Mouse (Mus musculus): ENCODE measurements at regions not wholly inside any gene's neighbourhood (a gene's known extent, or its start where the extent isn't known, plus 50 kb on each side); places are given as distances from the start of the nearest gene placed in this dataset.

GRCm38 (mm10) chr3:143914341-143915217 is 290.4 kb downstream of the Lmo4 start:
- Histone ChIP-seq H3K36me3 (ENCODE audit: control insufficient read depth, insufficient read depth) (no peaks in the 10 kb centered on the region), H3K4me2 (replicated peaks; ENCODE audit: low read depth) (no peak overlapping the region), H3K27me3 (replicated peaks; ENCODE audit: control insufficient read depth, insufficient read depth, low read length) (no peaks in the 10 kb centered on the region), H3K27ac (ENCODE audit: low read depth, low read length) (no peak overlapping the region), H3K9me3 (ENCODE audit: control insufficient read depth) (no peaks in the 10 kb centered on the region), H3K9ac (ENCODE audit: low read depth, low read length) (no peak overlapping the region), H3K4me3 (ENCODE audit: low read depth, low read length) (no peak overlapping the region), H3K4me1 (replicated peaks; ENCODE audit: control insufficient read depth, insufficient read depth, low read length) (0 out of 2 replicates have a peak, but pooled peaks cover 7% of the 10 kb centered on the region)
- 43% methylated on average over 6 of the region's 6 CpGs for WGBS
- no peak for TF ChIP-seq CTCF (IDR thresholded peaks at IDR 0.05; ENCODE audit: low read depth)
- peak; percentile 68 for ATAC-seq

- no peak overlapping the region for H3K4me3 ChIP-seq (ENCODE audit: low read depth, low read length)
- H3K4me2 ChIP-seq (replicated peaks; ENCODE audit: low read depth): no peak overlapping the region
- WGBS: 78% methylated on average over 3 of the region's 3 CpGs
- no peak for TF ChIP-seq CTCF (IDR thresholded peaks at IDR 0.05; ENCODE audit: low read depth)
- H3K27me3 ChIP-seq (replicated peaks; ENCODE audit: control insufficient read depth, insufficient read depth, low read length): no peaks in the 10 kb centered on the region
- H3K27ac ChIP-seq (ENCODE audit: low read depth, low read length): no peak overlapping the region
- H3K9me3 ChIP-seq (ENCODE audit: control insufficient read depth): no peaks in the 10 kb centered on the region
- ATAC-seq: no peak
- H3K9ac ChIP-seq (ENCODE audit: low read depth, low read length): no peak overlapping the region
- H3K36me3 ChIP-seq (ENCODE audit: control insufficient read depth, insufficient read depth): no peaks in the 10 kb centered on the region
- H3K4me1 ChIP-seq (replicated peaks; ENCODE audit: control insufficient read depth, insufficient read depth, low read length): 0 out of 2 replicates have a peak, but pooled peaks cover 7% of the 10 kb centered on the region
These were observed 291.9 kb downstream of the Lmo4 start for GRCm38 (mm10) chr3:143913044-143913574.

GRCm38 (mm10) chr3:143912433-143912832 is 292.6 kb downstream of the Lmo4 start:
- Histone ChIP-seq H3K4me1 (replicated peaks; ENCODE audit: control insufficient read depth, insufficient read depth, low read length) (0 out of 2 replicates have a peak, but pooled peaks cover 7% of the 10 kb centered on the region), H3K27ac (ENCODE audit: low read depth, low read length) (no peak overlapping the region), H3K9ac (ENCODE audit: low read depth, low read length) (no peak overlapping the region), H3K4me3 (ENCODE audit: low read depth, low read length) (no peak overlapping the region), H3K9me3 (ENCODE audit: control insufficient read depth) (no peaks in the 10 kb centered on the region), H3K36me3 (ENCODE audit: control insufficient read depth, insufficient read depth) (no peaks in the 10 kb centered on the region), H3K4me2 (replicated peaks; ENCODE audit: low read depth) (no peak overlapping the region), H3K27me3 (replicated peaks; ENCODE audit: control insufficient read depth, insufficient read depth, low read length) (no peaks in the 10 kb centered on the region)
- WGBS: 64% methylated on average over 6 of the region's 6 CpGs
- no peak for TF ChIP-seq CTCF (IDR thresholded peaks at IDR 0.05; ENCODE audit: low read depth)
- ATAC-seq: no peak

- Histone ChIP-seq H3K4me3 (ENCODE audit: low read depth, low read length) (no peak overlapping the region), H3K27me3 (replicated peaks; ENCODE audit: control insufficient read depth, insufficient read depth, low read length) (no peaks in the 10 kb centered on the region), H3K9me3 (ENCODE audit: control insufficient read depth) (no peaks in the 10 kb centered on the region), H3K27ac (ENCODE audit: low read depth, low read length) (no peak overlapping the region), H3K4me2 (replicated peaks; ENCODE audit: low read depth) (no peak overlapping the region), H3K36me3 (ENCODE audit: control insufficient read depth, insufficient read depth) (no peaks in the 10 kb centered on the region), H3K9ac (ENCODE audit: low read depth, low read length) (no peak overlapping the region), H3K4me1 (replicated peaks; ENCODE audit: control insufficient read depth, insufficient read depth, low read length) (0 out of 2 replicates have a peak, but pooled peaks cover 4% of the 10 kb centered on the region)
- no peak for ATAC-seq
- TF ChIP-seq CTCF (IDR thresholded peaks at IDR 0.05; ENCODE audit: low read depth): no peak
- 77% methylated on average over 6 of the region's 6 CpGs for WGBS
These were observed 295.7 kb downstream of the Lmo4 start for GRCm38 (mm10) chr3:143909341-143909740.

- Histone ChIP-seq H3K4me2 (replicated peaks; ENCODE audit: low read depth) (no peak overlapping the region), H3K4me1 (replicated peaks; ENCODE audit: control insufficient read depth, insufficient read depth, low read length) (no peaks in the 10 kb centered on the region), H3K27ac (ENCODE audit: low read depth, low read length) (no peak overlapping the region), H3K27me3 (replicated peaks; ENCODE audit: control insufficient read depth, insufficient read depth, low read length) (no peaks in the 10 kb centered on the region), H3K9me3 (ENCODE audit: control insufficient read depth) (no peaks in the 10 kb centered on the region), H3K36me3 (ENCODE audit: control insufficient read depth, insufficient read depth) (no peaks in the 10 kb centered on the region), H3K4me3 (ENCODE audit: low read depth, low read length) (no peak overlapping the region), H3K9ac (ENCODE audit: low read depth, low read length) (no peak overlapping the region)
- 73% methylated on average over 2 of the region's 2 CpGs for WGBS
- no peak for TF ChIP-seq CTCF (IDR thresholded peaks at IDR 0.05; ENCODE audit: low read depth)
- ATAC-seq: no peak
These were observed 301.6 kb downstream of the Lmo4 start for GRCm38 (mm10) chr3:143903421-143903820.

- Histone ChIP-seq H3K9me3 (ENCODE audit: control insufficient read depth) (no peaks in the 10 kb centered on the region), H3K4me3 (ENCODE audit: low read depth, low read length) (no peak overlapping the region), H3K4me2 (replicated peaks; ENCODE audit: low read depth) (no peak overlapping the region), H3K9ac (ENCODE audit: low read depth, low read length) (no peak overlapping the region), H3K27ac (ENCODE audit: low read depth, low read length) (no peak overlapping the region), H3K36me3 (ENCODE audit: control insufficient read depth, insufficient read depth) (no peaks in the 10 kb centered on the region), H3K4me1 (replicated peaks; ENCODE audit: control insufficient read depth, insufficient read depth, low read length) (no peaks in the 10 kb centered on the region), H3K27me3 (replicated peaks; ENCODE audit: control insufficient read depth, insufficient read depth, low read length) (no peaks in the 10 kb centered on the region)
- TF ChIP-seq CTCF (IDR thresholded peaks at IDR 0.05; ENCODE audit: low read depth): no peak
- no peak for ATAC-seq
- 81% methylated on average over 2 of the region's 2 CpGs for WGBS
These were observed 324.2 kb downstream of the Lmo4 start for GRCm38 (mm10) chr3:143880813-143881212.
